Mouse (Mus musculus) CH12.LX (cell line): ENCODE measurements around the gene Rab19.

Experiments used
- CTCF ChIP-seq, 2 experiments: IDR thresholded peaks in 1 of 2; conservative IDR thresholded peaks in 1 of 2; 2 replicates each; pipeline ENCODE4 v1.5.1; 2011 to 2012; ENCODE audit warnings: low read depth in 2 of 2, low read length in 2 of 2, improper control_type of control experiment in 1 of 2, inconsistent platforms in 1 of 2, mild to moderate bottlenecking in 1 of 2, moderate library complexity in 1 of 2
- EP300 ChIP-seq: IDR thresholded peaks from 2 replicates; pipeline ENCODE4 v1.6.1; 2011; ENCODE audit warnings: low read length, improper control_type of control experiment
- MXI1 ChIP-seq: IDR thresholded peaks from 2 replicates; pipeline ENCODE4 v1.6.1; 2011; ENCODE audit warnings: mild to moderate bottlenecking, low read depth, low read length, improper control_type of control experiment
- UBTF ChIP-seq: IDR thresholded peaks from 2 replicates; pipeline ENCODE4 v1.6.1; 2012; ENCODE audit warnings: low read depth, mild to moderate bottlenecking, inconsistent platforms, low read length, improper control_type of control experiment, moderate library complexity
- USF1 ChIP-seq: IDR thresholded peaks from 2 replicates; pipeline ENCODE4 v1.6.1; 2014; ENCODE audit warnings: low read depth, mild to moderate bottlenecking, inconsistent platforms, low read length, improper control_type of control experiment

GRCm38 (mm10) chr6:39415762-39416161, 34.8 kb downstream of the Rab19 start:
- TF ChIP-seq USF1 (no peak), CTCF (conservative IDR thresholded peaks at IDR 0.05 in 1 of 2, IDR thresholded peaks at IDR 0.05 in 1 of 2; ENCODE audit: low read depth in 2 of 2, low read length in 2 of 2) (peak; percentile 70 to 74), EP300 (no peak), MXI1 (no peak), UBTF (no peak)
